Mouse (Mus musculus) olfactory bulb, adult 2 months (tissue): ENCODE data around the gene Cfap57.

ENCODE experiments used
- CTCF ChIP-seq: fragments of 200-500 bp; IDR thresholded peaks from 2 replicates; pipeline ENCODE4 v1.5.1; 2012; ENCODE audit warnings: low read depth, mild to moderate bottlenecking, low read length, moderate library complexity; ENCODE audit not compliant: insufficient read depth
- POLR2A ChIP-seq: fragments of 200-500 bp; IDR thresholded peaks from 2 replicates; pipeline ENCODE4 v1.6.1; 2012; ENCODE audit warnings: mild to moderate bottlenecking, low read depth, low read length, moderate library complexity; ENCODE audit not compliant: insufficient read depth

DNA sequence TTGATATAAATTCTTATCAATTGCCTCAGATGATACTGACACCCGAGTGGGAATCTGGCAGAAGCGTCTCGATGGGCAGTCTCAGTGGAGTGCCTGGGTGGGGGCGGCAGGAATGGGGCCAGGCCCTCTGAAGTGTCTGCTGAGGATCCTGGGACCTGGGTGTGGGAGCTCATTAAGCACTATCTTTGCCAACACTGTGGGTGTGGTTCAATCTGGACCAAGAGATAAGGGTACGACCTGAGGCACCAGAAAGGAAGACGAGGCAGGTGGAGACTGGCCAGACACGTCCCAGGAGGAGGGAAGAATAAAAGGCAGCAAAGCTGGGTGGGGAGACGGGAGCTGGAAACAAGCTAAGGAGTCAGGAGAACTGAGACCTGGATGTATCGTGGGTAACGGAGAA is 51.9 kb downstream of the Cfap57 start:
- TF ChIP-seq POLR2A (no peak), CTCF (no peak)
